Mouse (Mus musculus) thymus, postnatal 0 days (tissue): ENCODE measurements around the gene Psmc3ip. TPM values are rescaled to one million over a fixed set of nuclear protein-coding genes. Genes with fewer than 3 reads are reported as not detected.

Experiments used
- DNase-seq: peaks from one replicate; pipeline ENCODE4 v3.0.0-alpha.2; 2015; ENCODE audit warnings: low spot score
- polyA plus RNA-seq: library from polyadenylated mRNA; unstranded; fragments of >200 nt; fragmentation: Nextera tagmentation; extraction: Ambion mirVana; gene quantifications from 2 replicates; pipeline ENCODE4 v1.2.1, GENCODE M21; 2015

Psmc3ip gene
- polyA plus RNA-seq, 1 experiment from 2014 or later: 39.0 TPM

GRCm38 (mm10) chr11:101082208-101083082, 12.8 kb downstream of the Psmc3ip start, which contains the start of gene Coasy:
Gene Coasy, plus strand, starts transcription at chr11:101082565.
- peak; percentile 91 for DNase-seq

DNA sequence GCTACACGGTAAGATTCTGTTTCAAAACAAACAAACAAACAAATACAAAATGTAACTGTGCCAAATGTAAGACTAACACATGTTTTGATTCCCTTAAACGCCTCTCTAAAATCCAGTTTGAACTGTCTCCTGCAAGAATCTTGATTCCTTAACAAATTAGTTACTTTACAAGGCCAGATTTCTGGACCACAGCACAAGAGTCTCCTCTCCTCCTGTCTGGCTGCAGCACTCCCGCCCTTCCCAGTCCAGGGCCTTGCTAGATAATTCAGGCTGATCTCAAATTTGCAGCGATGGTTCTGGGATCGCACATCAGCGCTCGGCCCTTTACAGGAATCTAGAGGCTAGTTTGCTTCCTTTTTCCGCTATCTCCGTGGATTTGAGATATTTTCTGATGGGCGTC, 13.6 kb downstream of the Psmc3ip start:
- no peak for DNase-seq

DNA sequence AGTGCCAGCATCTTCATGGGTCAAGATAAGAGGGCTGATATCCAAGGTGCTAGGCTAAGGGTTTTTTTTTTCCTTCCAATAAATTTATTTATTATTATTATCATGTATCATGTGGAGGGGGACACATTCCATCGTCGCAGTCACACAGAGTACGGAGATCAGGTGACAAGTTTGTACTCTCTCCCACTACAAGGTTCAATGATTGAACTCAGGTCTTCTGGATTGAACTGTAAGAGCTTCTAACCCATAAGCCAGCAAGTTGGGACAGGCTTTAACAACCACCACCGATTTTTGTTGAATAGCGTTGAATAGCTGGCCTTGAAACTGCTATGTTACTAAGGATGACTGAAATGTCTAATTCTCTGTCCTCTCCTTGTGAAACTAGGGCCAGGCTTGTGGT, 14.8 kb downstream of the Psmc3ip start:
- no peak for DNase-seq

DNA sequence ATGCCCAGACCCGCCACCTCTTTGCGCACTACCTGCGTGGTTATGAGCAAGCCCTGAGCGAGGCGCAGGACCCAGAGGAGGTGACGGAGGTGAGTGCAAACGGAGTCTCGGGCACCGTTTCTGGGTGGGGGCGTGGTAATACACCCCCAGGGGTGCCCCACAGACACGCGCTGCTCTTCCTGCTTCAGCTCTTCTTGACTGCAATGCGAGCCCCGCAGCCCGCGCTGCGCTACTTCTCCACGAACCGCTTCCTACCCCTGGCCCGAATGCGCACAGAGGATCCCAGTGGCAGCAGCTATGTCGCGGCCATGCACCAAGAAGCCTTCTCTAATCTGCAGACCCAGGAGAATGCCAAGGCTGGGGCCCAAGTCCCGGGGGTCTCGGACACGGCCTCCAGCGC, 15.5 kb downstream of the Psmc3ip start:
- DNase-seq: peak; percentile 35

GRCm38 (mm10) chr11:101078121-101078520, 17.1 kb downstream of the Psmc3ip start, which contains the start of gene Hsd17b1:
Gene Hsd17b1, plus strand, starts transcription at chr11:101078411.
- DNase-seq: no peak

- no peak for DNase-seq
Observed at GRCm38 (mm10) chr11:101071810-101072428, 23.3 kb downstream of the Psmc3ip start.

DNA sequence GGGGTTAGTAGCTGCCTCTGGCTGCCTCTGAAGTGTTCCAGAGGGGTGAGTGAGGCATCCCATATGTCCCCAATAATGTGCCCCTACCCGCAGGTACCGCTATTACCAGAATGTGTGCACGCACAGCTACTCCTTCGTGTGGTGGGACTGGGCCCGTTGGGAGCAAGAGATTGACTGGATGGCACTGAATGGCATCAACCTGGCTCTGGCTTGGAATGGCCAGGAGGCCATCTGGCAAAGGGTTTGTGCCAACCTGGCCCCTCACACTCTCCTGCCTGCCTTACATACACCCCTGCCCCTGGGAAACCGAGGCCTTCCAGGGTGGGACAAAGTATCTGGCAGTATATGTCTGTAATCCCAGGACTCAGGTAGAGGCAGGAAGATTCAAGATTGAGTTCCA, 24.2 kb downstream of the Psmc3ip start:
- no peak for DNase-seq

DNA sequence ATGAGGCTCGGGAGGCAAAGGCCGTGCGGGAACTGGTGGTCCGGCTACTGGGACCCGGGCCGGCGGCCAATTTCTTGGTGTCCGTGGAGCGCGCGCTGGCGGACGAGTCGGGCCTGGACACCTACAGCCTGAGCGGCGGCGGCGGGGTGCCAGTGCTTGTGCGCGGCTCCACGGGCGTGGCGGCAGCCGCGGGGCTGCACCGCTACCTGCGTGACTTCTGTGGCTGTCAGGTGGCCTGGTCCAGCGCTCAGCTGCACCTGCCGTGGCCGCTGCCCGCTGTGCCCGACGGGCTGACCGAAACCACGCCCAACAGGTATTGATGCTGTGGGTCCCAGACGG, 25.1 kb downstream of the Psmc3ip start:
- no peak for DNase-seq

GRCm38 (mm10) chr11:101069391-101070188, 25.6 kb downstream of the Psmc3ip start, which contains the start of gene Naglu:
Gene Naglu, plus strand, starts transcription at chr11:101070012.
- peak; percentile 90 for DNase-seq

GRCm38 (mm10) chr11:101066549-101067412, 28.5 kb downstream of the Psmc3ip start:
- peak; percentile 84 for DNase-seq

DNA sequence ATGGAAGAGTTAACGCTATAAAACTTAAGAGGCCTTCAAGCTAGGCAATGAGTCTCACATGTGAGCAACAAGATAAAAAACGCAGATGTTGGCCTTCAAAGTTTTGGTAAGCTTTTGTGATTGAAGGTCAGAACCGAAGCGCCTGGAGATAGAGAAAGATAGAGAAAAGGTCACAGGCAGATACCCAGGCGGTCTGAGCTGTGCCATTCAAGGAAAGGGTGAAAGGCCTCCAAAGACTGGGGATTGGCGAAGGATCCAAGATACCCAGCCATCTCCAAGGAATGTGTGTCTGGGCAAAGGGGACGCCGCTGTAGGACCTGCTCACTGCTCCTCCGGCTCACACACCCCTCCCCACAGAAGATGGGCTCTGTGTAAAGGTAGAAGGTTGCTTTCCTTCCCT, 30.2 kb downstream of the Psmc3ip start:
- no peak for DNase-seq

- DNase-seq: no peak
Observed at GRCm38 (mm10) chr11:101064462-101064861, 30.8 kb downstream of the Psmc3ip start.

DNA sequence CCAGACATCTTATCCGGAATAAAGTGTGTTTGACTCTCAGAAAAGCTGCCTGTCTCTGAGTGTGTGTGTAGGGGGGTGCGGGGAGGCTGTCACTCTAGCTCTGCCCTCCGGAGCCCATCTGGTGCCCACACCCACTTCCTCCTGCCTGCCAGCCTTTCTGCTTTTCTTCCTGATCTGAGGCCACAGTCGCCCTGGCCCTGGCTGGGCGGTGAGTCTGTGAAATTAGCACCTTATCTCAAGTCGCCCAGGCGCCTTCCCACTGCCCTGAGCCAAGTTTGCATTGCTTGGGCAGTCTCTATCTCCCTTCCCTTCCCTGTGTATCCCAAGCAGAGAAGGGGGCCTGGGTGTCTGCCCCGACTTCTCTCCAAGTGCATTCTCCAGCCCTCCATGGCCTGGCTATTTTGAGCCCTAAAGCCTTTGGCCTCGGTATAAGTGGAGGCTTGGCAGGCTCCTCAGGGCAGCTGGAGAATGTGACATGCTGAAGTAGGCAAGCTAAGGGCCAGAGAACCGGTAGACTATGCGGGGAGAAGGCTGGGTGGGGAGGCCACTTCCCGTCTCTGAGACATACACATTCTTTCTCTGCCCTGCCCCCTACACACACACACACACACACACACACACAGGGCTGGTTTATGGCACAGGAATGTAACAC, 31.4 kb downstream of the Psmc3ip start:
- DNase-seq: peak; percentile 81

DNA sequence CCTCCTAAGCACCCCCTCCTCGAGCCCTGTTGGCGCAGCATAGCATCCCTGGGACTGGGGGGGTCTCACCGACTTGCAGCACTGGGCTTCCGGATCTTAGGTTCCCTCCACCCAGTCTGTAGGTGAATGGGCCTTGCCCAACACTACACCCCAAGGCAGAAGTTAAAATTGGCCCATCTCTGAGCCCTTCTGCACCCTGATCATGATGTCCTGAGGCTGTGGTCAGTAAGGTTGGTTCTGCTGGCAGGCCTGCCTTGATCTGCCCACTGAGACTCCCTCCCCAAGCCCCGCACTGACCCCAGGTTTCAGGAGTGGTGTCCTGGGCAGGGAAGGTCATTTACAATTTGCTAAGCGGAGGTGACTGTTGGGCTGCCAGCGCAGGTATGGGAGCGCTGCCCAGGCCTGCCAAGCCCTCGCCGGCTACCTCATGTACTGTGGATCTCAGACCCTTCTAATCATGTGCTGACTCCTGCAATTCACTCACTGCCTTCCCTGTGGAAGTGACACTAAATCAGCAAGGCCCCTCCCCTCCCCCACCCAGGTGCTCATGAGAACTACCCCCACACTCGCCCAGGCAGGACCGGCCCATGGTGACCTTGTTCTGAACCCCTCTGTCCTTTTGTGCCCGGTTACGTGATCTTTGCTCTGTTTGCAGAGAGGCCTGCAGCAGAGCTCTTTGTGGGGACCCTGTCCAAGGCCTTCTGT, 32.1 kb downstream of the Psmc3ip start:
- no peak for DNase-seq

- DNase-seq: no peak
Observed at GRCm38 (mm10) chr11:101062165-101062884, 32.9 kb downstream of the Psmc3ip start.

DNA sequence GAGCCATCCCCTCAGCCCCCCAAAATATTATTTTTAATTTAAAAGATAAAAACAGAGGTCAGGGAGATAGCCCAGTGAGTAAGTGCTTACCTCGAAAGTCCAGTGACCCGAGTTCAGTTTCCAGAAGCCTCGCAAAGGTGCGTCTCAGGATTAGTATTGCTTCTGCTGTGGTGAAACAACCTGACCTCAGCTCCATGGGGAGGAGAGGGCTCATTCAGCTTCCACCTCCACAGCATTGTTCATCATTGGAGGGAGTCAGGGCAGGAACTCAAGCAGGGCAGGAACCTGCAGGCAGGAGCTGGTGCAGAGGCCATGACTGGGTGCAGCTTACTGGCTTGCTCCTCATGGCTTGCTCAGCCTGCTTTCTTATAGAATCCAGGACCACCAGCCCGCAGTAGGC, 34.2 kb downstream of the Psmc3ip start:
- no peak for DNase-seq

GRCm38 (mm10) chr11:101060126-101060525, 35.1 kb downstream of the Psmc3ip start:
- DNase-seq: no peak

DNA sequence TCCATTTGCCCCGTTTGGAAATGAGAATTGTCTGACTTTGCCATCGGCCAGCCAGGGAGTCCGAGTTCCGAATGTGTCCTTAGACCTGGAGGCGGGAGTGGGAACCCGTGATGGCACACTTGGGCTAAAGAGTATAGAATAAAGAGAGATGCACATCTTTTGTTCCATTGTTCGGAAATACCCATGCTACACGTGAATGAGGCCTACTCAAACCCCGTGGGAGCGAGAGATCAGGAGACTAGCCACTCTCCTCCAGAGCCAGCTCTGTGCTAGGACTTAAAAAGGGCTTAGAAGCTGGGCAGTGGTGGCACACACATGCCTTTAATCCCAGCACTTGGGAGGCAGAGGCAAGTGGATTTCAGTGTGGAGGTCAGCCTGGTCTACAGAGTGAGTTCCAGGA, 35.8 kb downstream of the Psmc3ip start:
- DNase-seq: no peak

- DNase-seq: no peak
Observed at GRCm38 (mm10) chr11:101058726-101059125, 36.5 kb downstream of the Psmc3ip start.
